Mouse (Mus musculus): ENCODE data around the gene Chst1.

DNA sequence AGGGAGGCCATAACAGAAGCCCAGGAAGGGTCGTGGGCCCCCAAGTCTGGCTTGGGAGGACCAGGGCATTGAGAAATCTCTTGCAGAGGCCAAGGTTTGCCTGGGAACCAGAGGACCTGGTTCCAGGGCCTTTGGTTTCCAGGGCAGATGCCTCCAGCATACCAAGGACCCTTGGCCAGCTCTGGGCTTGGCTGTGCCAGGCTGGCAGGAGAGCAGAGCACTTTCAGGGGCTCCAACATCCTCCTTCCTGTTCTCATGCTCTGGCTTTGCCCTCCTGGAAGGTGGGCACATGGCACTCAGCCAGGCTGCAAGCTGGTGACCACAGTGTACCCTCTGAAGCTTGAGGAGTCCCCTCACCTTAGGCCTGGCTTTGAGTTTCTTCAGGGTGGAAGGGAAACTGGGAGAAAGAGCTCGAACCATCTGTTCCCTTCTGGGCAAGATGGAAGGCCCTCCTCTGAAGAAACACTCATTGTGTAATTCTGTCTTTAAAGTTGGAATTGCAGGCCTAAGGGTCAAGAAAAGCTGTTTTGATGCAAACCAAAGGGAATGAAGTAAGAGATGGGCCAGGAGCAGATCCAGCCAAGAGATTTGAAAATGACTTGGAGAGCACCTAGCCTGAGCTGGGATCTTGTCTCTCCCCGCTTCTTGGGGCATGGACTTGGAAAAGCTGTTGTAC, 10.3 kb downstream of the Chst1 start:
- no peak for TF ChIP-seq POLR2A (IDR thresholded peaks at IDR 0.05; ENCODE audit: insufficient read depth, low read depth, low read length)
- no peak for TF ChIP-seq CTCF (IDR thresholded peaks at IDR 0.05; ENCODE audit: insufficient read depth, low read depth, low read length)
